Mouse (Mus musculus) neural tube, embryonic 10.5 days (tissue): ENCODE results near the gene Dusp13.
A peak's percentile ranks its signal among the peaks of the same experiment; 100 is the strongest.

Experiments
- DNase-seq: peaks from one replicate; pipeline ENCODE4 v3.0.0-alpha.2; 2017; ENCODE audit warnings: low spot score; ENCODE audit errors: extremely low spot score

Dusp13 gene

GRCm38 (mm10) chr14:21705462-21705861 is 45.5 kb downstream of the Dusp13 start:
- no peak for DNase-seq

- DNase-seq = no peak
These were observed 47.7 kb downstream of the Dusp13 start for GRCm38 (mm10) chr14:21703255-21703654.

- no peak for DNase-seq
These were observed 48.3 kb downstream of the Dusp13 start for GRCm38 (mm10) chr14:21702691-21703090.

- no peak for DNase-seq
These were observed 54.7 kb downstream of the Dusp13 start for GRCm38 (mm10) chr14:21696186-21696830.

- DNase-seq = no peak
These were observed 56.0 kb downstream of the Dusp13 start for GRCm38 (mm10) chr14:21695020-21695419.

- DNase-seq = no peak
These were observed 59.9 kb downstream of the Dusp13 start for GRCm38 (mm10) chr14:21691070-21691469.

GRCm38 (mm10) chr14:21686376-21687279 is 64.4 kb downstream of the Dusp13 start:
- DNase-seq = peak; percentile 70

GRCm38 (mm10) chr14:21685411-21686146 is 65.4 kb downstream of the Dusp13 start:
- DNase-seq = no peak

- no peak for DNase-seq
These were observed 67.1 kb downstream of the Dusp13 start for GRCm38 (mm10) chr14:21683834-21684233.
